Mouse (Mus musculus): ENCODE measurements around the gene Card14.

DNA sequence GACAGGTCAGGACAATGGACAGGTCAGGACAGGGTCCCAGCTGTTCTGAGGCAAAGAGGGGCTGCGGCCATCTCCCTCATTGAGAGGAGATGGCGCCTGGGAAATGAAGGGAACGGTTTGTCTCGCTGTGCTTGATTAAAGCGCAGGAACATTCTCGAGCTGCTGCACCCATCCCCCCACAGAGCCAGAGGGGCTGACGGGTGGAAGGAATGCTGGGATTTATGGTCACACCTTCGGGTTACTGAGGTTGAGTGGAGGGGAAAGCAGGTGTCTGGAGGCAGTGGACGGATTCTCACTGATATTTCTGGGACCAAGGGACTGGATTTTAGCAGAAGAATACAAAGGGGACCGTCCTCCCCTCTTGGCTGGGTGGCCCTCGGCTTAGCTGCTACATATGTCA, 348 bp downstream of the Card14 start:
- TF ChIP-seq EP300 (optimal IDR thresholded peaks at IDR 0.05) (no peak), CTCF (IDR thresholded peaks at IDR 0.05; ENCODE audit: low read depth) (no peak)
